Mouse (Mus musculus): Measurements from ENCODE around the gene Fam114a1.

DNA sequence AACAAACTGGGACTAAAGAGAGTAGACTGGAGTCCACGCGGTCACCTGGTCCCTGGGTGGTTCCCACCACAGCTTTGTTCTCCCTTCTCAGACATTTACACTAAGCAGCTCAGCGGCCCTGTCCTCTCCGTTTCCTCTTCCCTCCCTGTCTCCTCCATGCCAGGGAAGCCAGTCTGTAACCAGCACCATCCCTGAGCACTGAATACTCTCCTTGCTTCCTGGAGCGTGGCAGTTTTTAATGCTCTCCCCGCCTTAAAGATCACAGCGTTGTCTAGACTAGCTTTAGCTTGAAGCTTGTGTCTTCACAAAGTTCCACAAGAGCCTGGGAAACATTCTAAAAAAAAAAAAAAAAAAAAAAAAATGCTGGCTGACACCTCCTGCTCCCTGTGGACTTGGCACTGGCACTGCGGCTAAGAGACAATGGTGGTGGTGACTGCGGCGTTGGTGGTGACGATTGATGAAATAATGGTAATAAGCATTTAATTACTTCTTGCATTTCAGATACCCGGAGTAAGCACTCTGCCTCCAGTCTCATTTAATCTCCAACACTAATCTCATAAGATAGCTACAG lies 77.5 kb downstream of the Fam114a1 start:
- TF ChIP-seq CTCF (IDR thresholded peaks at IDR 0.05; ENCODE audit: control insufficient read depth, insufficient read depth, insufficient replicate concordance, low read depth, low read length) (no peak), POLR2A (IDR thresholded peaks at IDR 0.05; ENCODE audit: control insufficient read depth, low read depth, low read length) (no peak)
